Mouse (Mus musculus) erythroblast, embryonic 14.5 days (primary cell): ENCODE measurements around the gene Siah3.
"Not testable (repeated sequence)": the region's sequence is repeated elsewhere in the genome, so short reads cannot be mapped to it uniquely, and the experiment has no call there.

Source experiments
- GATA1 ChIP-seq: IDR thresholded peaks from 2 replicates; pipeline ENCODE4 v1.6.1; 2012; ENCODE audit warnings: low read length, inconsistent platforms, mixed read lengths
- TAL1 ChIP-seq: IDR thresholded peaks from 3 replicates; pipeline ENCODE4 v1.6.1; 2012; ENCODE audit warnings: low read length, inconsistent platforms, mixed read lengths

- TF ChIP-seq GATA1, TAL1: not testable (repeated sequence)
These were observed 9.5 kb upstream of the Siah3 start for GRCm38 (mm10) chr14:75446314-75446713.
